Mouse (Mus musculus) cerebellum, postnatal 25 days (tissue): Measurements from ENCODE around the gene Otol1.

ENCODE experiments used
- DNase-seq, 2 experiments: peaks; one replicate each; pipeline ENCODE4 v3.0.0; 2021; ENCODE audit warnings: mixed read lengths in 2 of 2

The Otol1 gene

GRCm38 (mm10) chr3:70007313-70007712 is at the start of gene Otol1:
Otol1 (plus strand) TSS chr3:70007613.
- DNase-seq = no peak

- DNase-seq = peak; percentile 17 to 45
These were observed 45.2 kb upstream of the Otol1 start for GRCm38 (mm10) chr3:69962187-69962586.

- no peak for DNase-seq
These were observed 35.8 kb upstream of the Otol1 start for GRCm38 (mm10) chr3:69971482-69972097.

- no peak for DNase-seq
These were observed 29.3 kb upstream of the Otol1 start for GRCm38 (mm10) chr3:69978092-69978491.

GRCm38 (mm10) chr3:69993806-69994205 is 13.6 kb upstream of the Otol1 start:
- no peak for DNase-seq

- DNase-seq = no peak
These were observed 5.9 kb upstream of the Otol1 start for GRCm38 (mm10) chr3:70001540-70001939.

- DNase-seq = no peak
These were observed 4.2 kb upstream of the Otol1 start for GRCm38 (mm10) chr3:70003126-70003764.

GRCm38 (mm10) chr3:70003955-70004354 is 3.5 kb upstream of the Otol1 start:
- peak in 1 of 2 experiments; percentile 29 for DNase-seq

GRCm38 (mm10) chr3:70004379-70004778 is 3.0 kb upstream of the Otol1 start:
- no peak for DNase-seq

GRCm38 (mm10) chr3:70012641-70013040 is 5.2 kb downstream of the Otol1 start:
- no peak for DNase-seq

- DNase-seq = no peak
These were observed 19.2 kb downstream of the Otol1 start for GRCm38 (mm10) chr3:70026605-70027004.

GRCm38 (mm10) chr3:70029260-70029659 is 21.8 kb downstream of the Otol1 start:
- DNase-seq = no peak

GRCm38 (mm10) chr3:70035593-70035992 is 28.2 kb downstream of the Otol1 start:
- peak; percentile 20 to 51 for DNase-seq
